Mouse (Mus musculus) neural tube, embryonic 15.5 days (tissue): ENCODE results near the gene Ssbp3. TPM values are rescaled to one million over a fixed set of nuclear protein-coding genes. Genes with fewer than 3 reads are reported as not detected.

Experiments used
- ATAC-seq: fragments of 200-750 bp; cut with Nextera tagmentation; 2 replicates; pipeline ENCODE4 v1.8.0; 2017; ENCODE audit warnings: mild to moderate bottlenecking, moderate TSS enrichment, moderate library complexity; ENCODE audit not compliant: low FRiP score
- H3K27ac ChIP-seq: fragments of 300-500 bp; sonication (generic); replicated peaks from 2 replicates; pipeline ENCODE4 v1.5.1; 2015; ENCODE audit warnings: mild to moderate bottlenecking, inconsistent platforms
- H3K27me3 ChIP-seq: fragments of 300-500 bp; sonication (generic); replicated peaks from 2 replicates; pipeline ENCODE4 v1.6.1; 2015; ENCODE audit warnings: inconsistent platforms
- H3K36me3 ChIP-seq: fragments of 300-500 bp; sonication (generic); 2 replicates; pipeline ENCODE4 v1.6.1; 2015; ENCODE audit warnings: inconsistent platforms
- H3K4me1 ChIP-seq: fragments of 300-500 bp; sonication (generic); 2 replicates; pipeline ENCODE4 v1.6.1; 2015; ENCODE audit warnings: inconsistent platforms
- H3K4me2 ChIP-seq: fragments of 300-500 bp; sonication (generic); 2 replicates; pipeline ENCODE4 v1.6.1; 2015; ENCODE audit warnings: inconsistent platforms, mild to moderate bottlenecking, moderate library complexity
- H3K4me3 ChIP-seq: fragments of 300-500 bp; sonication (generic); replicated peaks from 2 replicates; pipeline ENCODE4 v1.5.1; 2015; ENCODE audit warnings: mild to moderate bottlenecking, inconsistent platforms
- H3K9ac ChIP-seq: fragments of 300-500 bp; sonication (generic); replicated peaks from 2 replicates; pipeline ENCODE4 v1.6.1; 2015; ENCODE audit warnings: mild to moderate bottlenecking, inconsistent platforms
- H3K9me3 ChIP-seq: fragments of 300-500 bp; sonication (generic); replicated peaks from 2 replicates; pipeline ENCODE4 v1.6.1; 2016; ENCODE audit warnings: inconsistent platforms
- WGBS: fragments of 180-500 bp; shearing (Covaris S2); methylation state at CpG from one replicate; pipeline ENCODE4 v1.1.7; 2015; ENCODE audit warnings: mixed read lengths; 5-methylcytosine and 5-hydroxymethylcytosine counted together
- polyA plus RNA-seq: library from polyadenylated mRNA; unstranded; fragments of >200 nt; fragmentation: Nextera tagmentation; extraction: Ambion mirVana; gene quantifications from 2 replicates; pipeline ENCODE4 v1.2.1, GENCODE M21; 2015

The Ssbp3 gene
- polyA plus RNA-seq, 1 experiment from 2014 or later: 118 TPM

DNA sequence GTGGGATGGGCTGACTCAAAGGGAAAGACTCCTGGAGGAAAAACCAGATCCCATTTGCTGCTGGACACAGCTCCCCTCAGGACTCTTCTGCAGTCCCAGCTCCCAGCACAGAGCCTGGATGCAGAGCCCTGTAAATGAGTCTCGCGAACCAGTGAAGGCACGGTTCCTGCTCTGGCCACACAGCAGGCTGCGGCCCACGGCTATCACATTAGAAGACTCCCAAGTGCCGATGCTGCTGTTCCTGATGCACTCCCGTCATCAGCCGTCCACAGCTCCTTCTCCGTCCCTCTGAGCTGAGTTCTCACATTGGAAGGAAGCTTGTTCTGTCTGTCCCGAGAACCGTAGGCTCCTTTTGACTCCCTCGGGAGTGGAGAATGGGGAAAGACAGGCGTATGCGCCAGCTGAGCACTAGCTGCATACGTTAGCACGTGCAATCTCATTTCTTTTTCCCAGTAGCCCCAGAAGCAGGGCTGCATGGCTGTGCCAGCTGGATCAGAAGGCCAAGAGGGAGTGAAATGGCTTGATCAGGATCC is 186.4 kb downstream of the Ssbp3 start, which contains the start of gene Cdcp2:
Gene Cdcp2 (plus strand): TSS at position 51 of the 533 bp plus-strand sequence.
- Histone ChIP-seq H3K4me1 (peaks cover 15% of the 10 kb centered on the region), H3K9me3 (no peaks in the 10 kb centered on the region), H3K36me3 (no peaks in the 10 kb centered on the region), H3K4me2 (no peak within 1 kb of the TSS), H3K27me3 (no peaks in the 10 kb centered on the region), H3K27ac (no peak within 1 kb of the TSS), H3K9ac (no peak within 1 kb of the TSS), H3K4me3 (no peak within 1 kb of the TSS)
- WGBS: 27% methylated on average over 16 of the region's 16 CpGs
- ATAC-seq: no peak

DNA sequence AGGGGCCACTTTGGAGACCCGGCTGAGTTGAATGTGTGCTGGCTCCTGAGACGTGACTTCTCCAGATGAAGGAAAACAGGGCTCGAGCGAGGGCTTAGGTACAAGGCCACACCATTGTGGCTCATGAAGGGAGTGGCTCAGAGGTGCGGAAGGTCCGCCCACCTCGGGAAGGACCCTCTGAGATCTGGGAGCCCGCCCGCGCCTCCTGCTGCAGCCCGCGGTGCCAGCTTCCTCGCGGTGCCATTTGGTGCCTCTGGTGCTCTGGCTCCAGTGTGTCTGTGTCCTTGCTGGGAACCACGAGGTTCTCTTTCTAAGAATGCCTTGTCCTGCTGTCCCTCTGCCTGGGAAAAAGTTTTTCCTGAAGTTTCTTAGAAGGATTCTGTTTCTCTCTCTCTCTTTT is 187.4 kb downstream of the Ssbp3 start:
- Histone ChIP-seq H3K9me3 (no peaks in the 10 kb centered on the region), H3K4me1 (peaks cover 15% of the 10 kb centered on the region), H3K9ac (no peak overlapping the region), H3K4me3 (no peak overlapping the region), H3K27ac (no peak overlapping the region), H3K36me3 (no peaks in the 10 kb centered on the region), H3K4me2 (no peak overlapping the region), H3K27me3 (no peaks in the 10 kb centered on the region)
- WGBS: 58% methylated on average over 15 of the region's 15 CpGs
- ATAC-seq: no peak

DNA sequence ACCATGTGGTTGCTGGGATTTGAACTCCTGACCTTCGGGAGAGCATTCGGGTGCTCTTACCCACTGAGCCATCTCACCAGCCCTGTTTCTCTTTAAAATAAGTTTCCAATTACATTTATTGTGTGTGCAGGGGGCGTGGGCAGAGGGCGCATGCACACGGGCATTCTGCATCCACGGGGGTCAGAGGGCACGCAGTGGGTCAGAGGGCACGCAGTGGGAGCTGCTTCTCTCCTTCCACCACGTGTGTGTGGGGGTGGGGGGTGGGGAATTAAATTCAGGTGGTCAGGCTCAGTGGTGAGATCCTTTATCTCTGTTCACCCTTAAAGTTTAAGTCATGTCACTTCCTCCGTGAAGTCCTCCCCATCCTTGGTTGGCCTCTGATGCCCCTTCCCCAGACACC is 187.9 kb downstream of the Ssbp3 start:
- ATAC-seq: no peak
- H3K4me2 ChIP-seq: no peak overlapping the region

DNA sequence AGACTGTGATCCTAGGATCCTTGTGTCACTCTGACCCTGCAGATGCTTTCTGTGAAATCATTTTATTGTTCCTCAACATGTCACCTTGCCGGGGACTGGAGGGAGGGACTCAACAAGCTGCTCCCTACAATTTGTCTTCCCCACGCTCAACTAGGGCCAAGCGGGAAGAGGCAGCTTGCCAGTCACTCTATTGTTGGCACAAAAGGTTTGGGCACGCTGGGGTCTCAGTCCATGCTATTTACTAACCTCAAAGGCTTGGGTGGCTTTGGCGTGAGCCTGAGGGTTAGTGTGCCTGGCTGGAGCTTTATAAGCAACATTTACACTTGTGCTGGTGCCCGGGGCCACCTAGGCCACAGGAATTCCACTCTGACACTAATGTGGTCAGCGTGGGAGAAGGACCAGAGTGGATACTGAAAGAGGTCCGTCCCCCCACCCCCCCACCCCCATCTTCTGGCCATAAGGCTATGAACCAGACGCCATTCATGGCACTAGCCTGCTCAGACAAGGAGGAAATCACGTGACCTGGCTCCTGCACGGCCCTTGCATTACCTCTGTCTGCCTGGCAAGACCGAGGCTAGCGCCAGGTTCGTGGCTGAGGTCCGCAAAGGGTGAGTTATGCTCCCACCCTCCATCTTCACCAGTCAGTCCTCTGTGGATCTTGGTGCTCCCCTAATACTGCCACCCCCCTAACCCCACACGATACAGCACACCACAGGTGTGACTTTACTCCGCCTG is 188.5 kb downstream of the Ssbp3 start:
- no peak for ATAC-seq

More for the DNA sequence above, 187.9 kb downstream of the Ssbp3 start:
- Histone ChIP-seq H3K27me3 (no peaks in the 10 kb centered on the region), H3K4me3 (no peak overlapping the region), H3K27ac (no peak overlapping the region), H3K4me1 (peaks cover 15% of the 10 kb centered on the region), H3K36me3 (no peaks in the 10 kb centered on the region), H3K9ac (no peak overlapping the region), H3K9me3 (no peaks in the 10 kb centered on the region)
- WGBS: 81% methylated on average over 10 of the region's 10 CpGs

More for the DNA sequence above, 188.5 kb downstream of the Ssbp3 start:
- H3K4me1 ChIP-seq: peaks cover 15% of the 10 kb centered on the region
- no peaks in the 10 kb centered on the region for H3K27me3 ChIP-seq
- no peak overlapping the region for H3K27ac ChIP-seq
- 71% methylated on average over 17 of the region's 17 CpGs for WGBS
- no peak overlapping the region for H3K4me2 ChIP-seq
- H3K4me3 ChIP-seq: no peak overlapping the region
- no peaks in the 10 kb centered on the region for H3K9me3 ChIP-seq
- no peaks in the 10 kb centered on the region for H3K36me3 ChIP-seq
- no peak overlapping the region for H3K9ac ChIP-seq

Other genes starting within 250 kb of the Ssbp3 start
- gene Ttc4, start 231.8 kb upstream of the Ssbp3 start, polyA plus RNA-seq: 134 and 149 TPM in 2 replicates
- gene Mroh7, start 179.8 kb upstream of the Ssbp3 start, polyA plus RNA-seq: 0.33 and 0.38 TPM in 2 replicates
- gene Fam151a, start 176.8 kb upstream of the Ssbp3 start, polyA plus RNA-seq: 0.10 TPM in 1 of 2 replicates, not detected in the other
- gene Acot11, start 105.7 kb upstream of the Ssbp3 start, polyA plus RNA-seq: 2.4 and 3.1 TPM in 2 replicates
- 84.9 and 85.5 TPM in 2 replicates for gene Mrpl37, start 156.2 kb downstream of the Ssbp3 start, polyA plus RNA-seq
- gene Cyb5rl, start 156.3 kb downstream of the Ssbp3 start, polyA plus RNA-seq: 4.4 and 4.7 TPM in 2 replicates
- gene Cdcp2, start 186.2 kb downstream of the Ssbp3 start, polyA plus RNA-seq: not detected in 2 replicates